In genomic region chr5:67845190-67845691, GRCm38 (mm10) we compare ENCODE assay signal across 9 mouse cellular contexts. TPM values are rescaled to one million over a fixed set of nuclear protein-coding genes. Genes with fewer than 3 reads are reported as not detected.
A peak's percentile ranks its signal among the peaks of the same experiment; 100 is the strongest.
DNase-seq lines count a peak whose midpoint lies in the region; ATAC-seq and TF ChIP-seq lines count a peak whose summit lies in the region.
"Had no signal": no experiment of that assay in that cellular context is flagged by ENCODE, and none has a peak within 500 bp of the region (broad histone marks: within the 10 kb centered on the region; RNA-seq: fewer than 3 reads in every experiment).

No protein-coding gene starts in this region.

- H3K4me1 ChIP-seq in heart, embryonic 15.5 days (replicated peaks), result peaks cover 17% of the 10 kb centered on the region
- peaks cover 25% of the 10 kb centered on the region for H3K4me1 ChIP-seq in limb, embryonic 12.5 days (replicated peaks)
- H3K4me1 ChIP-seq in midbrain, embryonic 11.5 days (ENCODE audit: control insufficient read depth, insufficient read depth, low read length), result peaks cover 32% of the 10 kb centered on the region

- TF ChIP-seq CTCF in gastrocnemius, adult 2 months (IDR thresholded peaks at IDR 0.05), result no peak

- H3K27ac ChIP-seq in gastrocnemius, adult 2 months, result peak overlapping the region; percentile 12; the same call in 1 of the 2 replicates
- no peak overlapping the region for H3K27ac ChIP-seq in heart, embryonic 15.5 days
- no peak overlapping the region for H3K27ac ChIP-seq in limb, embryonic 12.5 days
- H3K27ac ChIP-seq in midbrain, embryonic 11.5 days (ENCODE audit: low read depth, low read length), result no peak overlapping the region
- H3K27ac ChIP-seq: limb, embryonic 15.5 days had no signal

- no peaks in the 10 kb centered on the region for H3K36me3 ChIP-seq in heart, embryonic 15.5 days
- no peaks in the 10 kb centered on the region for H3K36me3 ChIP-seq in limb, embryonic 12.5 days
- H3K36me3 ChIP-seq in midbrain, embryonic 11.5 days (ENCODE audit: control insufficient read depth, insufficient read depth, low read length), result no peaks in the 10 kb centered on the region
- H3K36me3 ChIP-seq: limb, embryonic 15.5 days had no signal

- intact Hi-C loops in gastrocnemius, adult 2 months (cut with DNase I), result loop anchor here (5.0 kb wide), 1 partner anchor 68 kb away; no protein-coding TSS in a partner anchor
- intact Hi-C loops in gastrocnemius, postnatal 36 days (cut with DNase I), result loop anchor here (5.0 kb wide), 1 partner anchor 63 kb away; no protein-coding TSS in a partner anchor

- DNase-seq in gastrocnemius, adult 2 months, result no peak
- no peak for DNase-seq in gastrocnemius, postnatal 36 days
- DNase-seq in c-Kit-negative CD71-positive TER-119-positive erythroid progenitor cells, embryonic 14.5 days (ENCODE audit: low read depth, low spot score), result peak; percentile 44
- peak; percentile 90 for DNase-seq in midbrain, embryonic 11.5 days (ENCODE audit: low spot score, missing footprints)
- no peak for DNase-seq in T-cell, adult 2 months (ENCODE audit: low spot score)
- DNase-seq in right cerebral cortex, adult 2 months (ENCODE audit: low spot score in 2 of 2), result no peak

- H3K4me2 ChIP-seq in heart, embryonic 15.5 days, result peak overlapping the region; percentile 89
- peak overlapping the region; percentile 24 for H3K4me2 ChIP-seq in limb, embryonic 12.5 days
- H3K4me2 ChIP-seq in midbrain, embryonic 11.5 days, result peak overlapping the region; percentile 77

- H3K4me3 ChIP-seq in gastrocnemius, adult 2 months, result peak overlapping the region; percentile 95
- H3K4me3 ChIP-seq in heart, embryonic 15.5 days, result peak overlapping the region; percentile 91
- H3K4me3 ChIP-seq in limb, embryonic 12.5 days (replicated peaks), result no peak overlapping the region; the same call in 1 of the 2 replicates
- H3K4me3 ChIP-seq in midbrain, embryonic 11.5 days (ENCODE audit: low read depth, low read length), result peak overlapping the region; percentile 81

- H3K9me3 ChIP-seq in heart, embryonic 15.5 days (replicated peaks), result no peaks in the 10 kb centered on the region
- H3K9me3 ChIP-seq in limb, embryonic 12.5 days, result no peaks in the 10 kb centered on the region
- H3K9me3 ChIP-seq in midbrain, embryonic 11.5 days (ENCODE audit: control insufficient read depth, low read length), result no peaks in the 10 kb centered on the region
- H3K9me3 ChIP-seq: limb, embryonic 15.5 days had no signal

- no peak overlapping the region for H3K9ac ChIP-seq in heart, embryonic 15.5 days
- no peak overlapping the region for H3K9ac ChIP-seq in limb, embryonic 12.5 days (replicated peaks)
- 0 out of 2 replicates have a peak overlapping the region, but pooled peaks have one; percentile 20 for H3K9ac ChIP-seq in midbrain, embryonic 11.5 days (ENCODE audit: low read length)
- H3K9ac ChIP-seq: limb, embryonic 15.5 days had no signal

- no peak for ATAC-seq in heart, embryonic 15.5 days (replicated peaks; ENCODE audit: insufficient number of reproducible peaks, insufficient read depth, low FRiP score, low read depth)
- no peak for ATAC-seq in limb, embryonic 12.5 days (ENCODE audit: insufficient number of reproducible peaks, insufficient read depth, low FRiP score, low TSS enrichment, low read depth)
- ATAC-seq in midbrain, embryonic 11.5 days (ENCODE audit: low FRiP score), result no peak

- H3K27me3 ChIP-seq in heart, embryonic 15.5 days, result no peaks in the 10 kb centered on the region
- peaks cover 25% of the 10 kb centered on the region for H3K27me3 ChIP-seq in limb, embryonic 12.5 days
- H3K27me3 ChIP-seq in midbrain, embryonic 11.5 days (ENCODE audit: control insufficient read depth, insufficient read depth, low read length), result no peaks in the 10 kb centered on the region

- WGBS in heart, embryonic 15.5 days, result 14% methylated on average over 8 of the region's 8 CpGs
- WGBS in limb, embryonic 12.5 days, result 17% methylated on average over 8 of the region's 8 CpGs
- WGBS in midbrain, embryonic 11.5 days, result 35% methylated on average over 8 of the region's 8 CpGs

RNA-seq across cellular contexts. Expression of gene Atp8a1, which starts 2.0 kb away (rescaled TPM):
- total RNA-seq in gastrocnemius, adult 2 months (2021), result 10 to 100 TPM; 47.1 to 62.3 TPM
- total RNA-seq in gastrocnemius, postnatal 36 days (2021), result 10 to 100 TPM; 55.9 to 72.7 TPM
- polyA plus RNA-seq in heart, embryonic 15.5 days (2015; fragmentation: Nextera tagmentation; extraction: Ambion mirVana), result 6.2 and 11.9 TPM in 2 replicates
- 7.0 and 7.2 TPM in 2 replicates for polyA plus RNA-seq in limb, embryonic 12.5 days (2016; fragmentation: Nextera tagmentation; extraction: Ambion mirVana)
- 31.9 and 33.4 TPM in 2 replicates for polyA plus RNA-seq in midbrain, embryonic 11.5 days (2014; fragmentation: Nextera tagmentation; extraction: Ambion mirVana)

Comparison
In these comparisons a context has a peak if more than half of its experiments do, and no peak if none do; other contexts are left out.
1. DNase-seq: peak in c-Kit-negative CD71-positive TER-119-positive erythroid progenitor cells, embryonic 14.5 days (single experiment) and midbrain, embryonic 11.5 days (single experiment); none in gastrocnemius, adult 2 months (single experiment), gastrocnemius, postnatal 36 days (0 of 2), T-cell, adult 2 months (single experiment) and right cerebral cortex, adult 2 months (0 of 2).
2. H3K4me2 ChIP-seq: peak in every context shown above with its lines; median percentile 89 in heart, embryonic 15.5 days; 77 in midbrain, embryonic 11.5 days; 24 in limb, embryonic 12.5 days.